Mouse (Mus musculus) lung, postnatal 25 days (tissue): ENCODE data around the gene Tbc1d22b.
"Not testable (repeated sequence)": the region's sequence is repeated elsewhere in the genome, so short reads cannot be mapped to it uniquely, and the experiment has no call there.

Experiments used
- DNase-seq: peaks from one replicate; pipeline ENCODE4 v3.0.0; 2022; ENCODE audit warnings: low spot score

Gene Tbc1d22b

GRCm38 (mm10) chr17:29595891-29596770 lies 46.5 kb downstream of the Tbc1d22b start:
- DNase-seq: no peak

GRCm38 (mm10) chr17:29596771-29597132 lies 47.2 kb downstream of the Tbc1d22b start:
- DNase-seq: no peak

- DNase-seq: no peak
These were observed 49.5 kb downstream of the Tbc1d22b start for GRCm38 (mm10) chr17:29599051-29599450.

- no peak for DNase-seq
These were observed 50.0 kb downstream of the Tbc1d22b start for GRCm38 (mm10) chr17:29599537-29599936.

- DNase-seq: peak; percentile 83
These were observed 51.8 kb downstream of the Tbc1d22b start for GRCm38 (mm10) chr17:29601391-29601790.

GRCm38 (mm10) chr17:29603283-29603682 lies 53.7 kb downstream of the Tbc1d22b start:
- peak; percentile 76 for DNase-seq

GRCm38 (mm10) chr17:29613453-29613852 lies 63.9 kb downstream of the Tbc1d22b start:
- not testable (repeated sequence) for DNase-seq

- peak; percentile 94 for DNase-seq
These were observed 64.8 kb downstream of the Tbc1d22b start, which contains the start of the genes Rnf8 and Gm28043 for GRCm38 (mm10) chr17:29614115-29615023. Rnf8 (plus strand) TSS chr17:29614790. Gm28043 (plus strand) TSS chr17:29614876.

- no peak for DNase-seq
These were observed 65.5 kb downstream of the Tbc1d22b start for GRCm38 (mm10) chr17:29615024-29615551.

- DNase-seq: no peak
These were observed 66.0 kb downstream of the Tbc1d22b start for GRCm38 (mm10) chr17:29615616-29616015.

GRCm38 (mm10) chr17:29619231-29619630 lies 69.6 kb downstream of the Tbc1d22b start:
- peak; percentile 48 for DNase-seq

- DNase-seq: no peak
These were observed 73.9 kb downstream of the Tbc1d22b start for GRCm38 (mm10) chr17:29623488-29623887.

GRCm38 (mm10) chr17:29627285-29627684 lies 77.7 kb downstream of the Tbc1d22b start:
- no peak for DNase-seq

GRCm38 (mm10) chr17:29628946-29629345 lies 79.4 kb downstream of the Tbc1d22b start:
- no peak for DNase-seq

GRCm38 (mm10) chr17:29629620-29630019 lies 80.0 kb downstream of the Tbc1d22b start:
- DNase-seq: no peak

GRCm38 (mm10) chr17:29632312-29632711 lies 82.7 kb downstream of the Tbc1d22b start:
- no peak for DNase-seq

GRCm38 (mm10) chr17:29635492-29635891 lies 85.9 kb downstream of the Tbc1d22b start:
- no peak for DNase-seq

GRCm38 (mm10) chr17:29636118-29636517 lies 86.5 kb downstream of the Tbc1d22b start:
- peak; percentile 9 for DNase-seq

- DNase-seq: no peak
These were observed 87.8 kb downstream of the Tbc1d22b start for GRCm38 (mm10) chr17:29637377-29637776.

GRCm38 (mm10) chr17:29637895-29638294 lies 88.3 kb downstream of the Tbc1d22b start:
- peak; percentile 24 for DNase-seq

GRCm38 (mm10) chr17:29640971-29641370 lies 91.4 kb downstream of the Tbc1d22b start:
- DNase-seq: no peak

GRCm38 (mm10) chr17:29642219-29642618 lies 92.6 kb downstream of the Tbc1d22b start:
- DNase-seq: no peak
